Mouse (Mus musculus) myocyte (in vitro differentiated cells): Measurements from ENCODE around the gene Snrpb. TPM values are rescaled to one million over a fixed set of nuclear protein-coding genes. Genes with fewer than 3 reads are reported as not detected.

Experiments used
- H3K27me3 ChIP-seq: one replicate; pipeline ENCODE4 v1.6.1; 2011; ENCODE audit not compliant: control insufficient read depth, insufficient read depth, insufficient read length
- H3K36me3 ChIP-seq: one replicate; pipeline ENCODE4 v1.6.1; 2011; ENCODE audit not compliant: control insufficient read depth, insufficient read depth
- H3K4me2 ChIP-seq: one replicate; pipeline ENCODE4 v1.6.1; 2011; ENCODE audit warnings: low read depth, control low read depth
- H3K4me3 ChIP-seq: one replicate; pipeline ENCODE4 v1.5.1; 2011; ENCODE audit warnings: mild to moderate bottlenecking, control low read depth, moderate library complexity
- H3K79me2 ChIP-seq: one replicate; pipeline ENCODE4 v1.6.1; 2011; ENCODE audit not compliant: control insufficient read depth, insufficient read depth
- H3ac ChIP-seq: one replicate; pipeline ENCODE4 v1.6.1; 2011; ENCODE audit not compliant: control insufficient read depth, insufficient read length
- CEBPB ChIP-seq: IDR thresholded peaks from 2 replicates; pipeline ENCODE4 v1.6.1; 2011; ENCODE audit warnings: mild to moderate bottlenecking, moderate library complexity; ENCODE audit not compliant: poor library complexity, insufficient read depth, severe bottlenecking
- E2F4 ChIP-seq: IDR thresholded peaks from one replicate; pipeline ENCODE4 v1.6.1; 2011; ENCODE audit warnings: mild to moderate bottlenecking, control low read depth, moderate library complexity; ENCODE audit not compliant: insufficient read depth
- MAX ChIP-seq: IDR thresholded peaks from one replicate; pipeline ENCODE4 v1.6.1; 2011; ENCODE audit warnings: low read depth, mild to moderate bottlenecking, control low read depth
- MYOD1 ChIP-seq, 3 experiments: IDR thresholded peaks; one replicate each; pipeline ENCODE4 v1.6.1; 2011; ENCODE audit warnings: control low read depth in 2 of 3, low read depth in 2 of 3, mild to moderate bottlenecking in 2 of 3, moderate library complexity in 1 of 3; ENCODE audit not compliant: insufficient read length in 2 of 3, control insufficient read depth in 1 of 3
- MYOG ChIP-seq, 3 experiments: IDR thresholded peaks; one replicate each; pipeline ENCODE4 v1.6.1; 2011; ENCODE audit warnings: control low read depth in 2 of 3, low read depth in 2 of 3, mild to moderate bottlenecking in 2 of 3; ENCODE audit not compliant: insufficient read length in 2 of 3, control insufficient read depth in 1 of 3, insufficient read depth in 1 of 3
- POLR2A ChIP-seq: IDR thresholded peaks from one replicate; pipeline ENCODE4 v1.6.1; 2011; ENCODE audit warnings: low read depth, mild to moderate bottlenecking, control low read depth, moderate library complexity; ENCODE audit not compliant: insufficient read length
- POLR2AphosphoS2 ChIP-seq: IDR thresholded peaks from one replicate; pipeline ENCODE4 v1.6.1; 2011; ENCODE audit warnings: low read depth, control low read depth; ENCODE audit not compliant: insufficient read length
- REST ChIP-seq: IDR thresholded peaks from one replicate; pipeline ENCODE4 v1.6.1; 2011; ENCODE audit warnings: mild to moderate bottlenecking, control low read depth, moderate library complexity; ENCODE audit not compliant: insufficient read depth, insufficient read length
- SRF ChIP-seq: IDR thresholded peaks from one replicate; pipeline ENCODE4 v1.6.1; 2011; ENCODE audit warnings: low read depth; ENCODE audit not compliant: control insufficient read depth, insufficient read length
- TCF12 ChIP-seq: IDR thresholded peaks from one replicate; pipeline ENCODE4 v1.6.1; 2011; ENCODE audit warnings: mild to moderate bottlenecking, control low read depth; ENCODE audit not compliant: poor library complexity, insufficient read depth, severe bottlenecking
- TCF3 ChIP-seq: IDR thresholded peaks from one replicate; pipeline ENCODE4 v1.6.1; 2011; ENCODE audit warnings: low read depth, control low read depth; ENCODE audit not compliant: insufficient read length
- USF1 ChIP-seq: IDR thresholded peaks from one replicate; pipeline ENCODE4 v1.6.1; 2011; ENCODE audit warnings: low read depth, mild to moderate bottlenecking, control low read depth, moderate library complexity
- polyA plus RNA-seq: library from polyadenylated mRNA; unstranded; fragments of >200 nt; fragmentation: generic; extraction: Trizol; gene quantifications from one replicate; pipeline ENCODE4 v1.2.1, GENCODE M21; 2012; ENCODE audit warnings: missing spikeins

Gene Snrpb
- polyA plus RNA-seq, 1 experiment = 526 TPM

GRCm38 (mm10) chr2:130176820-130177219 is 2.4 kb downstream of the Snrpb start:
- Histone ChIP-seq H3ac (no peak overlapping the region), H3K36me3 (peaks cover 39% of the 10 kb centered on the region), H3K27me3 (no peaks in the 10 kb centered on the region), H3K4me3 (peak overlapping the region; percentile 70), H3K4me2 (peak overlapping the region; percentile 82), H3K79me2 (peaks cover 43% of the 10 kb centered on the region)
- TF ChIP-seq POLR2AphosphoS2 (no peak), E2F4 (no peak), SRF (no peak), MYOG (IDR thresholded peaks at IDR 0.05; ENCODE audit: control insufficient read depth in 1 of 3, insufficient read depth in 1 of 3, insufficient read length in 2 of 3, low read depth in 2 of 3) (no peak), REST (no peak), POLR2A (no peak), TCF12 (no peak), USF1 (no peak), MAX (no peak), CEBPB (no peak), MYOD1 (IDR thresholded peaks at IDR 0.05; ENCODE audit: control insufficient read depth in 1 of 3, insufficient read length in 2 of 3, low read depth in 2 of 3) (no peak), TCF3 (no peak)

GRCm38 (mm10) chr2:130171674-130172073 is 7.5 kb downstream of the Snrpb start:
- Histone ChIP-seq H3K36me3 (peaks cover 66% of the 10 kb centered on the region), H3K79me2 (peaks cover 19% of the 10 kb centered on the region), H3K4me2 (no peak overlapping the region), H3K4me3 (no peak overlapping the region), H3ac (no peak overlapping the region), H3K27me3 (no peaks in the 10 kb centered on the region)
- TF ChIP-seq MYOG (IDR thresholded peaks at IDR 0.05; ENCODE audit: control insufficient read depth in 1 of 3, insufficient read depth in 1 of 3, insufficient read length in 2 of 3, low read depth in 2 of 3) (no peak), TCF3 (no peak), POLR2AphosphoS2 (no peak), REST (no peak), POLR2A (no peak), MYOD1 (IDR thresholded peaks at IDR 0.05; ENCODE audit: control insufficient read depth in 1 of 3, insufficient read length in 2 of 3, low read depth in 2 of 3) (no peak)

GRCm38 (mm10) chr2:130167861-130168260 is 11.3 kb downstream of the Snrpb start:
- Histone ChIP-seq H3K4me3 (no peak overlapping the region), H3ac (no peak overlapping the region), H3K4me2 (no peak overlapping the region), H3K27me3 (no peaks in the 10 kb centered on the region), H3K79me2 (no peaks in the 10 kb centered on the region), H3K36me3 (peaks cover 38% of the 10 kb centered on the region)
- no peak for TF ChIP-seq SRF
- TF ChIP-seq MAX = no peak
- no peak for TF ChIP-seq POLR2AphosphoS2
- TF ChIP-seq MYOG (IDR thresholded peaks at IDR 0.05; ENCODE audit: control insufficient read depth in 1 of 3, insufficient read depth in 1 of 3, insufficient read length in 2 of 3, low read depth in 2 of 3) = no peak
- TF ChIP-seq REST = no peak
- TF ChIP-seq CEBPB = no peak
- no peak for TF ChIP-seq MYOD1 (IDR thresholded peaks at IDR 0.05; ENCODE audit: control insufficient read depth in 1 of 3, insufficient read length in 2 of 3, low read depth in 2 of 3)
- TF ChIP-seq USF1 = no peak
- TF ChIP-seq TCF3 = no peak
- no peak for TF ChIP-seq POLR2A
- TF ChIP-seq E2F4 = no peak
- TF ChIP-seq TCF12 = no peak

- no peaks in the 10 kb centered on the region for H3K79me2 ChIP-seq
- no peak overlapping the region for H3K4me2 ChIP-seq
- H3ac ChIP-seq = no peak overlapping the region
- no peaks in the 10 kb centered on the region for H3K27me3 ChIP-seq
- TF ChIP-seq CEBPB = no peak
- TF ChIP-seq USF1 = no peak
- peak; percentile 24 for TF ChIP-seq POLR2AphosphoS2
- H3K36me3 ChIP-seq = peaks cover 27% of the 10 kb centered on the region
- H3K4me3 ChIP-seq = no peak overlapping the region
Observed at GRCm38 (mm10) chr2:130166311-130167214, 12.6 kb downstream of the Snrpb start.

- no peak overlapping the region for H3K4me2 ChIP-seq
- H3K36me3 ChIP-seq = no peaks in the 10 kb centered on the region
- no peaks in the 10 kb centered on the region for H3K79me2 ChIP-seq
- no peaks in the 10 kb centered on the region for H3K27me3 ChIP-seq
- no peak overlapping the region for H3K4me3 ChIP-seq
- H3ac ChIP-seq = no peak overlapping the region
- no peak for TF ChIP-seq REST
- TF ChIP-seq MYOG (IDR thresholded peaks at IDR 0.05; ENCODE audit: control insufficient read depth in 1 of 3, insufficient read depth in 1 of 3, insufficient read length in 2 of 3, low read depth in 2 of 3) = no peak
- TF ChIP-seq CEBPB = no peak
- no peak for TF ChIP-seq USF1
- no peak for TF ChIP-seq E2F4
- TF ChIP-seq POLR2AphosphoS2 = no peak
- no peak for TF ChIP-seq MYOD1 (IDR thresholded peaks at IDR 0.05; ENCODE audit: control insufficient read depth in 1 of 3, insufficient read length in 2 of 3, low read depth in 2 of 3)
- TF ChIP-seq TCF12 = no peak
- TF ChIP-seq POLR2A = no peak
- no peak for TF ChIP-seq SRF
- no peak for TF ChIP-seq MAX
- TF ChIP-seq TCF3 = no peak
Observed at GRCm38 (mm10) chr2:130162701-130163100, 16.5 kb downstream of the Snrpb start.
